In genomic region chr2:130529925-130530324, GRCm38 (mm10) we compare ENCODE assay signal across 38 mouse cellular contexts. TPM values are rescaled to one million over a fixed set of nuclear protein-coding genes. Genes with fewer than 3 reads are reported as not detected.
"Had no signal": no experiment of that assay in that cellular context is flagged by ENCODE, and none has a peak within 500 bp of the region (broad histone marks: within the 10 kb centered on the region; RNA-seq: fewer than 3 reads in every experiment).

No protein-coding gene starts in this region.

- H3K9me3 ChIP-seq: limb, embryonic 10.5 days; limb, embryonic 12.5 days; limb, embryonic 13.5 days; limb, embryonic 15.5 days; liver, embryonic 12.5 days; liver, embryonic 13.5 days; liver, embryonic 15.5 days; lung, embryonic 15.5 days; megakaryocyte, embryonic 14.5 days; midbrain, embryonic 10.5 days; midbrain, embryonic 12.5 days; midbrain, embryonic 13.5 days; midbrain, embryonic 15.5 days had no signal

- H3K9ac ChIP-seq: limb, embryonic 12.5 days; limb, embryonic 13.5 days; limb, embryonic 15.5 days; liver, embryonic 12.5 days; liver, embryonic 13.5 days; liver, embryonic 14.5 days; liver, embryonic 15.5 days; liver, postnatal 0 days; lung, embryonic 14.5 days; lung, embryonic 15.5 days; midbrain, embryonic 12.5 days; midbrain, embryonic 13.5 days; midbrain, embryonic 15.5 days had no signal

- DNase-seq: left cerebral cortex, postnatal 4 days; liver; liver, embryonic 13.5 days; liver, postnatal 0 days; lung, adult 18-20 months; lung, adult 2 months; lung, embryonic 14.5 days; lung, postnatal 10 days; lung, postnatal 14 days; lung, postnatal 36 days; lung, postnatal 4 days; midbrain, embryonic 14.5 days had no signal

- H3K4me3 ChIP-seq: limb, embryonic 10.5 days; limb, embryonic 12.5 days; limb, embryonic 13.5 days; limb, embryonic 15.5 days; liver, embryonic 12.5 days; liver, embryonic 13.5 days; liver, embryonic 15.5 days; lung, embryonic 15.5 days; megakaryocyte, embryonic 14.5 days; midbrain, embryonic 10.5 days; midbrain, embryonic 12.5 days; midbrain, embryonic 13.5 days; midbrain, embryonic 15.5 days; myocyte had no signal

- H3K4me1 ChIP-seq: limb, embryonic 10.5 days; limb, embryonic 12.5 days; limb, embryonic 13.5 days; limb, embryonic 15.5 days; liver, embryonic 12.5 days; liver, embryonic 13.5 days; liver, embryonic 15.5 days; midbrain, embryonic 10.5 days; midbrain, embryonic 12.5 days; midbrain, embryonic 13.5 days; midbrain, embryonic 15.5 days had no signal

- H3K27me3 ChIP-seq: limb, embryonic 12.5 days; limb, embryonic 13.5 days; limb, embryonic 15.5 days; liver, embryonic 12.5 days; liver, embryonic 13.5 days; liver, embryonic 15.5 days; lung, embryonic 15.5 days; megakaryocyte, embryonic 14.5 days; midbrain, embryonic 12.5 days; midbrain, embryonic 13.5 days; midbrain, embryonic 15.5 days had no signal

- H3K27ac ChIP-seq: limb, embryonic 10.5 days; limb, embryonic 12.5 days; limb, embryonic 13.5 days; limb, embryonic 15.5 days; liver, embryonic 12.5 days; liver, embryonic 13.5 days; liver, embryonic 14.5 days; liver, embryonic 15.5 days; lung, embryonic 15.5 days; midbrain, embryonic 10.5 days; midbrain, embryonic 12.5 days; midbrain, embryonic 13.5 days; midbrain, embryonic 15.5 days had no signal

- H3K4me2 ChIP-seq: limb, embryonic 12.5 days; limb, embryonic 13.5 days; limb, embryonic 15.5 days; liver, embryonic 11.5 days; liver, embryonic 12.5 days; liver, embryonic 13.5 days; liver, embryonic 15.5 days; lung, embryonic 14.5 days; lung, embryonic 15.5 days; midbrain, embryonic 11.5 days; midbrain, embryonic 12.5 days; midbrain, embryonic 13.5 days; midbrain, embryonic 15.5 days had no signal

RNA-seq across cellular contexts. Expression of gene Oxt, which starts 46.0 kb away (rescaled TPM):
- total RNA-seq: liver, adult 2 months; megakaryocyte progenitor cell, adult 5-6 weeks; megakaryocyte, adult 5-6 weeks; megakaryocyte-erythroid progenitor cell, adult 5-6 weeks; monocyte, adult 5-6 weeks had no signal
- polyA plus RNA-seq: limb, embryonic 10.5 days; limb, embryonic 11.5 days; limb, embryonic 12.5 days; limb, embryonic 13.5 days; limb, embryonic 15.5 days; liver, adult 2 months; liver, embryonic 11.5 days; liver, embryonic 12.5 days; liver, embryonic 13.5 days; liver, embryonic 14.5 days; liver, embryonic 15.5 days; liver, embryonic 16.5 days; liver, postnatal 0 days; lung, adult 2 months; lung, embryonic 14.5 days; lung, embryonic 15.5 days; lung, embryonic 16.5 days; lung, postnatal 0 days; midbrain, embryonic 10.5 days; midbrain, embryonic 11.5 days; midbrain, embryonic 12.5 days; midbrain, embryonic 13.5 days; myocyte had no signal

RNA-seq across cellular contexts. Expression of gene Avp, which starts 52.4 kb away (rescaled TPM):
- total RNA-seq: liver, adult 2 months; megakaryocyte progenitor cell, adult 5-6 weeks; megakaryocyte, adult 5-6 weeks; megakaryocyte-erythroid progenitor cell, adult 5-6 weeks; monocyte, adult 5-6 weeks had no signal
- polyA plus RNA-seq: limb, embryonic 10.5 days; limb, embryonic 11.5 days; limb, embryonic 12.5 days; limb, embryonic 13.5 days; limb, embryonic 15.5 days; liver, adult 2 months; liver, embryonic 11.5 days; liver, embryonic 12.5 days; liver, embryonic 13.5 days; liver, embryonic 14.5 days; liver, embryonic 15.5 days; liver, embryonic 16.5 days; liver, postnatal 0 days; lung, embryonic 14.5 days; lung, embryonic 15.5 days; lung, embryonic 16.5 days; lung, postnatal 0 days; midbrain, embryonic 10.5 days; midbrain, embryonic 11.5 days; midbrain, embryonic 12.5 days; midbrain, embryonic 13.5 days; midbrain, embryonic 14.5 days; myocyte; neural tube, embryonic 11.5 days had no signal
